Mouse (Mus musculus): ENCODE measurements around the gene Cldn34a. TPM values are rescaled to one million over a fixed set of nuclear protein-coding genes. Genes with fewer than 3 reads are reported as not detected.

The Cldn34a gene
- not detected for total RNA-seq (2023)

GRCm38 (mm10) chrX:152563034-152563433, at the start of gene Cldn34a:
Cldn34a (plus strand) TSS chrX:152563334.

Other genes starting within 250 kb of the Cldn34a start
- 1 to 10 TPM; 8.9 to 9.8 TPM for gene Kantr, start 235.8 kb upstream of the Cldn34a start, total RNA-seq (2023)
- gene Tspyl2, start 220.9 kb upstream of the Cldn34a start, total RNA-seq (2023), result 10 to 100 TPM in 1 of 2 experiments, 1 to 10 TPM in 1; 9.6 to 10.4 TPM
- gene Gpr173, start 194.6 kb upstream of the Cldn34a start, total RNA-seq (2023), result not detected
- gene Shroom2, start 206.1 kb downstream of the Cldn34a start, total RNA-seq (2023), result under 1 TPM; 0.11 TPM
- gene Gpr143, start 218.6 kb downstream of the Cldn34a start, total RNA-seq (2023), result not detected

All from neutrophil, adult 83 days (primary cell).